Mouse (Mus musculus) cerebellum, adult 11 months (tissue): ENCODE data around the gene Itgb7.

Source experiments
- DNase-seq: peaks from one replicate; pipeline ENCODE4 v3.0.0; 2022

Gene Itgb7

DNA sequence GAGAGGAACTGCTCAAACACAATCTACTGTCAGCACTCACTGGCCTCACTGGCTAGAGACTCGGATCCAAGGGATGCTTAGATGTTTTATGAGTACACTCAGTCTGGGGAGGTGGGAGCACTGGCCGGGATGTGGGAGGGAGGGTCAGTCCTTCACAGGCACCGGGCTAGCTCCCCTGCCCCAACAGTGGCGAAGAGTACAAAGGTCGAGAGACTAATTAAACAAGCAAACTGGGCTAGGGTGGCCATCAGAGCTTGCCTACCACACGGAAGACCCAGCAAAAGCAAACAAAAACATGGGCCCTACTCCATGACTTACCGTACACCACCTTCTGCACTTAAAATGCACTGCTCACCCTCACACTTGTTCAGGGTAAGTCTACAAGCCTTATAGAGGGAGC is 40.0 kb downstream of the Itgb7 start:
- no peak for DNase-seq

- no peak for DNase-seq
Measured at GRCm38 (mm10) chr15:102188883-102189282, 42.9 kb downstream of the Itgb7 start.

DNA sequence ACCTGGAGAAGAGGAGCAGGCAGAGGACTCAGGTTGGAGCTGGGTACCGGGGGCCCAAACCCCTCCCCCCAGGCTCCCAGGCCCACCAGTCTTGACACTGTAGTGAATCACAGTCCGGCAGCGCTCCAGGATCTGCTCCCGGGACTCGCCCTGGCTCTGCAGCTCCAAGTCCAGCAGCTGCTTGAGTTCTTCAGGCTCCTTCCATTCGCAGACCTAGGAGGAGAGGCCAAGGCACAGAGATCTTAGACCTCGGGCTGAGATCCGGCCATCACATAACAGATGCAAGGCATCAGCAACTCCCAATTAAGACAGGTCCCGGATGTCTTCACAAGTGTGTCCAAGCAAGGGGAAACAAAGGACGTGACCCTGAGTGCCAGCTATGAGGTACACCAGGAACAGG is 43.6 kb downstream of the Itgb7 start:
- DNase-seq = no peak

- no peak for DNase-seq
Measured at GRCm38 (mm10) chr15:102186239-102186638, 45.5 kb downstream of the Itgb7 start.

GRCm38 (mm10) chr15:102183076-102183475 is 48.7 kb downstream of the Itgb7 start:
- no peak for DNase-seq

GRCm38 (mm10) chr15:102179924-102180323 is 51.8 kb downstream of the Itgb7 start:
- DNase-seq = no peak

DNA sequence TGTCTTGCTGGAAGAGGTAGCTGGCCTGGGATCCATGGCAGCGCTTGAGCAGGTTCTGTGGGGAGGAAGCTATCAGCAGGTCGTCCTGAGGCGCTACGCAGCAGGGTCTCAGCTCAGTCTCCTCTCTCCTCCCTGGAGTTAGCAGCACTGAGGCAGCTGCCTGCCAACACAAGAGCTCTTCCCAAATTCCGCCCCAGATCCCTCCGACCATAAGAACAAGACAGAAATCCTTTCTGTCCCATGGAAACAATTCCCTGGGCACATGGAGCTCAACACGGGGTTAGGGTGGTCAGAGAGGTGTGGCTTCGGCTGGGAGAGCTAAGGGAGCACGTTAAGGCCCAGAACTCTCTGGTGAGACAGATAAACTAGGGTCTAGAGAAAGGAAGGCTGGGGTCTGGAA is 52.6 kb downstream of the Itgb7 start:
- no peak for DNase-seq

DNA sequence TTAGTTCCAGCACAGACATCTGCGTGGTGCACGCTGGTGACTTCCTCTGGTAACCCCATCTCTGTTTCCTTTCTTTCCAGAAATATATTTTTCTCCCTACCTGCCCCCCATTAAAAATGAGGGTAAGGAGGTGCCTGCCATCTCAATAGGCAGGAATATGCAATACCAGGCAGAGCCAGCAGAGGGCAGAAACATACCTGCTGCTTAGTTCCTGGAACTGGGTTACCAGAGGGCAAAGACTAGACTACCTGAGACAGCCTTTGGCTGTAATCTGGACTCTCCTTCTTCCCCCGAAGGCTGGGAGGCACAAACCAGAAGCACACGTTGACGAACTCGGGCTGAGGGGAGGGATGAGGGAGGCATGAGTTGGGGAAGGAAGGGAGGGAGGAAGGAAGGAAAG is 53.5 kb downstream of the Itgb7 start:
- DNase-seq = peak; percentile 80

GRCm38 (mm10) chr15:102177417-102177816 is 54.3 kb downstream of the Itgb7 start:
- DNase-seq = no peak

- DNase-seq = no peak
Measured at GRCm38 (mm10) chr15:102176571-102177316, 55.0 kb downstream of the Itgb7 start.

GRCm38 (mm10) chr15:102175736-102176319 is 55.9 kb downstream of the Itgb7 start:
- no peak for DNase-seq

DNA sequence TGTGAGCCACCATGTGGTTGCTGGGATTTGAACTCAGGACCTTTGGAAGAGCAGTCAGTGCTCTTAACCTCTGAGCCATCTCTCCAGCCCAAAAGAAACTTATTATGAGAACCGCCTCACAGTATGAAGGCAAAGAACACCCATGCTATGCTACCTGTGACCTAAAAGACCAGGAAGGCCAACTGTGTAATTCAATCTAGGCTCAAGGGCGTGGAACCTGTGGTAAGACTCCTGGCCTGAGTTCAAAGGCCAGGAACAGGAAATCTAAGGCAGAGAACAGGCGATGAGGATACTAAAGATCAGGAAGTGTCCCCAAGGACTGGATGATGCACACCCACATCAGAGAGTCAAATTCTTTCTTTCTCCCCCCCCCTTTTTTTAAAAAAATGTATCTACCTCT is 58.2 kb downstream of the Itgb7 start:
- no peak for DNase-seq

- DNase-seq = no peak
Measured at GRCm38 (mm10) chr15:102169064-102169463, 62.7 kb downstream of the Itgb7 start.

DNA sequence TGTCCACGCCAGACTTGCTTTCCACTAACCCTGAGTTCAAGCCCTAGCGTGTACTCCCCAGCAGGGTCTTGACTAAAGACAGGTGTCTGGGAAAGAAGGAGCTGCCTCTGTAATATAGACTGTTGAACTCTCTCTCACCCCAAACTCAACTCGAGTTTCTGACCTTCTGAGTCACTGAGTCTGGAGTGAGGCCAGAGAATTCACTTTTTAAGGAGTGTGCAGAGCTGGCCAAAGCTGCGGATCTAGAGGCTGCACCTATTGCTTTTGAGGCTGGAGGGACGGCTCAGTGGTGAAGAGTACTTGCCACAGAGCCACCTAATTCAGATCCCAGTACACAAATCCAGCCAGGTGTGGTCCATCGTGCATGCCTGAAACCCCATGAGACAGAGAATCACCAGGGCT is 64.1 kb downstream of the Itgb7 start:
- no peak for DNase-seq
